Mouse (Mus musculus) forebrain, embryonic 16.5 days (tissue): Measurements from ENCODE around the gene Ptpre. TPM values are rescaled to one million over a fixed set of nuclear protein-coding genes. Genes with fewer than 3 reads are reported as not detected.
"Not testable (repeated sequence)": the region's sequence is repeated elsewhere in the genome, so short reads cannot be mapped to it uniquely, and the experiment has no call there.

Source experiments
- ATAC-seq: fragments of 200-750 bp; cut with Nextera tagmentation; 2 replicates; pipeline ENCODE4 v1.8.0; 2017; ENCODE audit warnings: mild to moderate bottlenecking, moderate library complexity
- H3K27ac ChIP-seq: fragments of 300-500 bp; sonication (generic); 2 replicates; pipeline ENCODE4 v1.5.1; 2014; ENCODE audit warnings: low read length, control low read depth
- H3K27me3 ChIP-seq: fragments of 300-500 bp; sonication (generic); replicated peaks from 2 replicates; pipeline ENCODE4 v1.6.1; 2014; ENCODE audit warnings: low read length; ENCODE audit not compliant: control insufficient read depth, insufficient read depth
- H3K36me3 ChIP-seq: fragments of 300-500 bp; sonication (generic); 2 replicates; pipeline ENCODE4 v1.6.1; 2014; ENCODE audit not compliant: control insufficient read depth, insufficient read depth
- H3K4me1 ChIP-seq: fragments of 300-500 bp; sonication (generic); replicated peaks from 2 replicates; pipeline ENCODE4 v1.6.1; 2014; ENCODE audit warnings: low read length; ENCODE audit not compliant: control insufficient read depth, insufficient read depth
- H3K4me2 ChIP-seq: fragments of 300-500 bp; sonication (generic); 2 replicates; pipeline ENCODE4 v1.6.1; 2014; ENCODE audit warnings: mild to moderate bottlenecking, low read length, control low read depth
- H3K4me3 ChIP-seq: fragments of 300-500 bp; sonication (generic); replicated peaks from 2 replicates; pipeline ENCODE4 v1.5.1; 2014; ENCODE audit warnings: mild to moderate bottlenecking, low read length, control low read depth
- H3K9ac ChIP-seq: fragments of 300-500 bp; sonication (generic); replicated peaks from 2 replicates; pipeline ENCODE4 v1.6.1; 2014; ENCODE audit warnings: low read depth, low read length, control low read depth
- H3K9me3 ChIP-seq: fragments of 300-500 bp; sonication (generic); 2 replicates; pipeline ENCODE4 v1.6.1; 2016; ENCODE audit warnings: low read length; ENCODE audit not compliant: control insufficient read depth
- WGBS: fragments of 180-500 bp; shearing (Covaris S2); extraction: QIAGEN DNeasy Blood & Tissue Kit; methylation state at CpG from one replicate; pipeline ENCODE4 v1.1.7; 2014; 5-methylcytosine and 5-hydroxymethylcytosine counted together
- polyA plus RNA-seq: library from polyadenylated mRNA; unstranded; fragments of >200 nt; fragmentation: Nextera tagmentation; extraction: Ambion mirVana; gene quantifications from 2 replicates; pipeline ENCODE4 v1.2.1, GENCODE M21; 2015

Ptpre gene
- polyA plus RNA-seq, 1 experiment from 2014 or later = 4.5 TPM

- peaks cover 4% of the 10 kb centered on the region; the same call in 1 of the 2 replicates for H3K4me1 ChIP-seq
- WGBS = 87% methylated on average over 6 of the region's 6 CpGs
- H3K9me3 ChIP-seq = no peaks in the 10 kb centered on the region
- H3K27ac ChIP-seq = no peak overlapping the region
- no peaks in the 10 kb centered on the region for H3K27me3 ChIP-seq
- H3K9ac ChIP-seq = no peak overlapping the region
- no peak for ATAC-seq
- H3K4me2 ChIP-seq = no peak overlapping the region
- no peaks in the 10 kb centered on the region for H3K36me3 ChIP-seq
- no peak overlapping the region for H3K4me3 ChIP-seq
Measured at GRCm38 (mm10) chr7:135605804-135606072, 68.5 kb downstream of the Ptpre start.

- no peaks in the 10 kb centered on the region for H3K27me3 ChIP-seq
- no peaks in the 10 kb centered on the region for H3K36me3 ChIP-seq
- 89% methylated on average over 4 of the region's 4 CpGs for WGBS
- ATAC-seq = no peak
- no peak overlapping the region for H3K4me3 ChIP-seq
- no peak overlapping the region for H3K9ac ChIP-seq
- peaks cover 4% of the 10 kb centered on the region; the same call in 1 of the 2 replicates for H3K4me1 ChIP-seq
- H3K9me3 ChIP-seq = no peaks in the 10 kb centered on the region
- no peak overlapping the region for H3K4me2 ChIP-seq
- no peak overlapping the region for H3K27ac ChIP-seq
Measured at GRCm38 (mm10) chr7:135608208-135608607, 70.9 kb downstream of the Ptpre start.

DNA sequence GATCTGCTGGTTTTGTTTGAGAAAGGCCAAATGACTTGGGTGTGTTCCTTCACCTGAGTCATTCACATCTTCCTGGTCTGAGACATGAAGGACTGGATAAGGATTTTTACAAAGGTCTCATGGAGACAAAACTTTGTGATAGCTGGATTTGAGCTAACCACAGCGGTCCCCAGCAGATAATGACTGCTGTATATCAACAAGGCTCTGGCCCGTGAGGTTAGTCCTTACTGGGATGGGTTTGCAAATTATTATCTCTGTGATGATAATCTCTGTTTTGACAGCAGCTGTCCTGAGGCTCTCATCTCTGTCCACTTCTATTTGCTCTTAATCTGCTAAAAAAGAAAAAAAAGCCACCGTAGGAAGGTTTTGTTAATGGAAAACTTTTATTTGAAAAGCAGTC, 71.7 kb downstream of the Ptpre start:
- Histone ChIP-seq H3K36me3 (no peaks in the 10 kb centered on the region), H3K4me1 (peaks cover 4% of the 10 kb centered on the region; the same call in 1 of the 2 replicates), H3K9ac (no peak overlapping the region), H3K9me3 (no peaks in the 10 kb centered on the region), H3K27ac (no peak overlapping the region), H3K4me2 (no peak overlapping the region), H3K27me3 (no peaks in the 10 kb centered on the region), H3K4me3 (no peak overlapping the region)
- ATAC-seq = no peak
- WGBS = 74% methylated on average over 3 of the region's 3 CpGs

DNA sequence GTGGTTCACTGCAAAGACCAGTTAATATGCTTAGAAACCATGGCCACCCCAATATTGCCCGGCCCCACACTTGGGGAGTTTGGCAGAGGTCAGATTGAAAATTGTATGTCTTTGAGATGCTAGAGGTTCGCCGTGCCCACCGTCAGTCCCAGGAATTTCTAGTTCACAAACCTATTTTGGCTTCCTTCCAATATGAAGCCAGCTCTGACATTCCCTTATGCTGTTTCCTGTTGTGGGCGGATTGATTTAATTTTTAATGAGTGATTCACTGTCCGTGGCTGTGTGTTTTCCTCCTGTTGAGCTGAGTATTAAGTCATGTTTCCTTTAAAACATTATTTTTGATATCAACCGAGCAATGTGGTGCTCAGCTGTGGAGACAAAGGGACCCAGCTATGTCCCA, 72.4 kb downstream of the Ptpre start:
- no peaks in the 10 kb centered on the region for H3K36me3 ChIP-seq
- ATAC-seq = no peak
- no peak overlapping the region for H3K4me3 ChIP-seq
- peaks cover 4% of the 10 kb centered on the region; the same call in 1 of the 2 replicates for H3K4me1 ChIP-seq
- no peaks in the 10 kb centered on the region for H3K27me3 ChIP-seq
- 42% methylated on average over 7 of the region's 7 CpGs for WGBS
- no peak overlapping the region for H3K4me2 ChIP-seq
- no peak overlapping the region for H3K9ac ChIP-seq
- no peaks in the 10 kb centered on the region for H3K9me3 ChIP-seq
- H3K27ac ChIP-seq = no peak overlapping the region

DNA sequence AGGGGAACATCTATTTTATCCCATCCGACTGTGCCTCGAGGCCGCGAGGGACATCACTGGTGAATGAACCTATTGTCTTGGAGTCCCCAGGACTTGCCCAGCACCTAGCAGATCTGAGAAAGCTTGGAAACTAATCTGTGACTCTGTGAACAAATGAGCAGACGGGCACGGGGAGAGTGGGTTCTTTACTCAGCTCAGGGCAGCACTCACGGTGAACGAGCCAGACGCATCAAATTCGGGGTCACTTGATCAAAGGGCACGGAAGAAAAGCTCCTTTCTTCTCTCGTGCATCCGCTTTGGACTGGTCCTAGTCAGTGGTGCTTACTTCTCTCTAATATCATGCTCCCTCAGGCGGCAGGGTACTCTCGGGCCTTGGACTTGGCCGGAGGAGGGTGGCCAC, 75.0 kb downstream of the Ptpre start:
- no peak overlapping the region for H3K27ac ChIP-seq
- WGBS = 43% methylated on average over 16 of the region's 16 CpGs
- H3K36me3 ChIP-seq = no peaks in the 10 kb centered on the region
- H3K4me1 ChIP-seq = peaks cover 4% of the 10 kb centered on the region; the same call in 1 of the 2 replicates
- no peaks in the 10 kb centered on the region for H3K27me3 ChIP-seq
- no peak overlapping the region for H3K4me2 ChIP-seq
- no peak for ATAC-seq
- H3K4me3 ChIP-seq = no peak overlapping the region
- no peak overlapping the region for H3K9ac ChIP-seq
- no peaks in the 10 kb centered on the region for H3K9me3 ChIP-seq

DNA sequence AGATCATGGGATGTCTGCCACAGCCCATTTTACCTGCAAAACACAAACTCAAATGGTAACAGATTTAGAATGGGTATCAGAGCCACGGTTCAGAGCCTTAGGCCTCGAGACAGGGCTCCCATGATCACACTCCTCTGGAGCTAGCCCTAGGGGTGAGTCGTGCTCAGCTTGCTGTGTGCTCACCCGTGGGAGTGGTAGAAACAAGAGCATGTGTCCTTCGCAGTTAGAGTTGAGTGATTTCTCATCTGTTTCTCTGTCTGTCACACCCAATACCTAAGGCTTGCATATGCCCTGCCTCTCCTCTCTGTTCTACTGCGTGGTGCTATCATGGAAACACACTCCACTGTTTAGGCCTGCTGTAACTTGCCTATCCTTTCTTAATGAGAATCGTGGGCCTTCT, 75.5 kb downstream of the Ptpre start:
- H3K9me3 ChIP-seq = no peaks in the 10 kb centered on the region
- H3K4me2 ChIP-seq = no peak overlapping the region
- H3K4me1 ChIP-seq = peaks cover 4% of the 10 kb centered on the region
- no peak overlapping the region for H3K4me3 ChIP-seq
- H3K27me3 ChIP-seq = no peaks in the 10 kb centered on the region
- WGBS = 82% methylated on average over 7 of the region's 7 CpGs
- H3K27ac ChIP-seq = no peak overlapping the region
- H3K9ac ChIP-seq = no peak overlapping the region
- no peaks in the 10 kb centered on the region for H3K36me3 ChIP-seq
- no peak for ATAC-seq

- Histone ChIP-seq H3K27me3 (no peaks in the 10 kb centered on the region), H3K4me1 (peaks cover 10% of the 10 kb centered on the region), H3K27ac (no peak overlapping the region), H3K4me2 (no peak overlapping the region), H3K4me3 (no peak overlapping the region), H3K36me3 (no peaks in the 10 kb centered on the region), H3K9me3 (no peaks in the 10 kb centered on the region), H3K9ac (no peak overlapping the region)
- ATAC-seq = no peak
- WGBS = 96% methylated on average over 3 of the region's 3 CpGs
Measured at GRCm38 (mm10) chr7:135613380-135613779, 76.1 kb downstream of the Ptpre start.

- Histone ChIP-seq H3K36me3 (no peaks in the 10 kb centered on the region), H3K9me3 (no peaks in the 10 kb centered on the region), H3K4me3 (no peak overlapping the region), H3K27me3 (no peaks in the 10 kb centered on the region), H3K9ac (no peak overlapping the region), H3K27ac (no peak overlapping the region), H3K4me2 (no peak overlapping the region), H3K4me1 (peaks cover 6% of the 10 kb centered on the region; the same call in 1 of the 2 replicates)
- WGBS = 73% methylated on average over 8 of the region's 8 CpGs
- 0 out of 2 replicates have a peak, but pooled peaks have one; percentile 26 for ATAC-seq
Measured at GRCm38 (mm10) chr7:135614892-135615291, 77.6 kb downstream of the Ptpre start.

DNA sequence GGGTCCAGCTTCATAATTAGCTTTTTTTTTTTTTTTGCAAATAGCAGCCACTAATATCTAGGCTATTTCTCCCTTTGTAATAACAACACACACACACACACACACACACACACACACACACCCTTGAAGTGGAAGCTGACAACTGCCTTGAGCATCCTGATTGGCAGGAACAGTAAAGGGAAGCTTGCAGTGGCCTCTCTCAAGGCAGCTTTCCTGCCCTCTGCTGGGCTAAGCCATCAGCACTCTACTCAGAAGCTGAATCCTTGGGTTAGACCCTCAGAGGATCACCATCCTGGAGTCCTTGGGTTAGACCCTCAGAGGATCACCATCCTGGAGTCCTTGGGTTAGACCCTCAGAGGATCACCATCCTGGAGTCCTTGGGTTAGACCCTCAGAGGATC, 79.2 kb downstream of the Ptpre start:
- H3K9ac ChIP-seq, H3K4me2 ChIP-seq, H3K27me3 ChIP-seq, H3K36me3 ChIP-seq, H3K4me3 ChIP-seq, H3K9me3 ChIP-seq, H3K4me1 ChIP-seq, ATAC-seq, H3K27ac ChIP-seq: not testable (repeated sequence)

DNA sequence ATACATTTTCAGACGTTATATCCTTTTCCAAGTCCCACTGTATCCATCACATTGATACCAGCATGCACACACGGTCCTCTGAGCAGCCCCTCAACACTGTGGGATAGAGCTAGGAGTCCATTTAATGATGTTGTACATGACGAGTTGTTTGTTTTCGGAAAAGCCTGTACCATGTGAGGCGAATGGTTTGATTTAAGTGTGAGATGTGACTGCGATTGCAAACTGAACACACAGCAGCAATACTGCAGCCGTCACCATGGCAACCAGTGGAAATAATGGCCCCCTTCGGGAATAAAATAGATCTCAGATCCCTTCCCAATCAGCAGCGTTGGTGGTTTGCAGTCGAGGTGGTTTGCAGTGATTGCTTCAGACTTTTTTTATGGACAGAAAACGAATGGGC, 80.5 kb downstream of the Ptpre start:
- Histone ChIP-seq H3K9ac (no peak overlapping the region), H3K9me3 (no peaks in the 10 kb centered on the region), H3K27me3 (no peaks in the 10 kb centered on the region), H3K4me2 (0 out of 2 replicates have a peak overlapping the region, but pooled peaks have one; percentile 9), H3K4me3 (no peak overlapping the region), H3K4me1 (peaks cover 6% of the 10 kb centered on the region; the same call in 1 of the 2 replicates), H3K27ac (peak overlapping the region; percentile 37; the same call in 1 of the 2 replicates), H3K36me3 (no peaks in the 10 kb centered on the region)
- 27% methylated on average over 11 of the region's 11 CpGs for WGBS
- peak; percentile 77 for ATAC-seq
